Mouse (Mus musculus): Measurements from ENCODE around the gene Majin. TPM values are rescaled to one million over a fixed set of nuclear protein-coding genes. Genes with fewer than 3 reads are reported as not detected.

Majin gene
- polyA plus RNA-seq, 1 experiment from 2014 or later = not detected

DNA sequence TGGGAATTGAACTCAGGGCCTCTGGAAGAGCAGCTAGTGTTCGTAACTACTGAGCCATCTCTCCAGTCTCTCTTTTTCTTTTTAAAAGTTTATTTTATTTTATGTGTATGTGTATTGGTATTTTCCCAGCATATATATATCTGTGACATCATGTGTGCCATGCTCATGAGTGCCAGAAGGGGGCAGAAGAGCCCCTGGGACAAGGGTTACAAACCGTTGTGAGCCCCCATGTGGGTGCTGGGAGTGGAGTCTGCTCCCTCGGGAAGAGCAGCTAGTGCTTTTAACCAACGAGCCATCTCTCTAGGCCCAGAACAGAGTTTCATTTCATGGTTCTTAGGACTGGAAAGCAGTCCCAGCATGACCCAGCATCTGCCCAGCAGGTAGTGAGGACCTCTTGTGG is 17.4 kb upstream of the Majin start:
- Histone ChIP-seq H3K36me3 (no peaks in the 10 kb centered on the region), H3K4me3 (replicated peaks) (no peak overlapping the region), H3K27me3 (peaks cover 6% of the 10 kb centered on the region), H3K9ac (no peak overlapping the region), H3K27ac (no peak overlapping the region), H3K4me2 (no peak overlapping the region), H3K4me1 (replicated peaks) (peaks cover 11% of the 10 kb centered on the region), H3K9me3 (replicated peaks) (no peaks in the 10 kb centered on the region)
- ATAC-seq (ENCODE audit: low read depth) (no peak), DNase-seq (no peak)
- 59% methylated on average over 4 of the region's 4 CpGs for WGBS (ENCODE audit: insufficient replicate concordance)

DNA sequence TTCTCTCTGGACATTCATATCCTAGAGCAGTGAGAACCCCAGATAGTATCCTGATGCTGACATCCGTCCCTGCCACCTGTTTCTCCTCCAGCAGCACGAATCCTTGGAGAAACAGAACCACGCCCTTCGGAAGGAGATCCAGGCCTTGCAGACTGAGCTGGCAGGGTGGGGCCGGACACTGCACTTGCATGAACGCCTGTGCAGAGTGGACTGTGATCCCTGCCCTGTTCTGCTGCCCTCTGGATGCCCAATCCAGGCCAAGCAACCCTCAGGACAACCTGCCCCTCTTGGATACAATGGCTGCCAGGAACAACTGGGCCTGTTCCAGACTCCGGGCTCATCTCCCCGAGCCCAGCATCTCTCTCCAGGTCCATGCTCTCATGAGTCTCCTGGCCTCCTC is 13.0 kb upstream of the Majin start:
- Histone ChIP-seq H3K27ac (no peak overlapping the region), H3K36me3 (no peaks in the 10 kb centered on the region), H3K9me3 (replicated peaks) (no peaks in the 10 kb centered on the region), H3K4me2 (no peak overlapping the region), H3K9ac (no peak overlapping the region), H3K4me1 (replicated peaks) (no peaks in the 10 kb centered on the region), H3K27me3 (no peaks in the 10 kb centered on the region), H3K4me3 (replicated peaks) (no peak overlapping the region)
- no peak for DNase-seq
- no peak for ATAC-seq (ENCODE audit: low read depth)
- whole genome bisulfite sequencing (ENCODE audit: insufficient replicate concordance) = 59% methylated on average over 8 of the region's 8 CpGs

DNA sequence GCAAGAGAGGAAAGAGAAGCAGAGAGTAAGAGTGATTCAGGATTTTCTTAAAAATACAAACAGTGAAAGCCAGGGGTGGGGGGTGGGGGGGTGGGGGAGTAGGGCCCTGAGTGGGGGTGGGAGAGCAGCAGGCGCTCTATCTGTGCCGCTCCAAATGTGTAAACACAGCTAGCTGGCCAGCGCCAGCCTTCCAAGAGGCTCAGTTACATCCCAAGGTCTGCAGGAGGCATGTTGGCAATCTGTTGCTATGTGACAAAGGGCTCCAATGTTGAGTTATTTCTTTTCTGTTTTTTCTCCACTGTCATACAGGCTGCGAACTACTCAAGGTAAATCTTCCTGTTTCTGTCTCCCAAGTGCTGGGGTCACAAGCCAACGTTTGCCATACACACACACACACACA is 9.4 kb upstream of the Majin start:
- 40% methylated on average over 5 of the region's 5 CpGs for WGBS (ENCODE audit: insufficient replicate concordance)
- no peaks in the 10 kb centered on the region for H3K27me3 ChIP-seq
- H3K9ac ChIP-seq = no peak overlapping the region
- ATAC-seq (ENCODE audit: low read depth) (no peak), DNase-seq (no peak)
- H3K4me1 ChIP-seq (replicated peaks) = no peaks in the 10 kb centered on the region
- no peaks in the 10 kb centered on the region for H3K9me3 ChIP-seq (replicated peaks)
- no peak overlapping the region for H3K4me2 ChIP-seq
- no peak overlapping the region for H3K4me3 ChIP-seq (replicated peaks)
- H3K36me3 ChIP-seq = no peaks in the 10 kb centered on the region
- H3K27ac ChIP-seq = no peak overlapping the region

GRCm38 (mm10) chr19:6178775-6179174 is 5.4 kb upstream of the Majin start:
- H3K27me3 ChIP-seq = no peaks in the 10 kb centered on the region
- H3K4me2 ChIP-seq = no peak overlapping the region
- no peaks in the 10 kb centered on the region for H3K4me1 ChIP-seq (replicated peaks)
- no peak overlapping the region for H3K27ac ChIP-seq
- no peak overlapping the region for H3K9ac ChIP-seq
- no peaks in the 10 kb centered on the region for H3K36me3 ChIP-seq
- no peaks in the 10 kb centered on the region for H3K9me3 ChIP-seq (replicated peaks)
- WGBS (ENCODE audit: insufficient replicate concordance) = 78% methylated on average over 6 of the region's 6 CpGs
- DNase-seq = no peak
- no peak for ATAC-seq (ENCODE audit: low read depth)
- no peak overlapping the region for H3K4me3 ChIP-seq (replicated peaks)

- no peaks in the 10 kb centered on the region for H3K27me3 ChIP-seq
- no peaks in the 10 kb centered on the region for H3K9me3 ChIP-seq (replicated peaks)
- H3K9ac ChIP-seq = no peak overlapping the region
- H3K4me1 ChIP-seq (replicated peaks) = no peaks in the 10 kb centered on the region
- no peak for ATAC-seq (ENCODE audit: low read depth)
- no peak overlapping the region for H3K4me3 ChIP-seq (replicated peaks)
- 18% methylated on average over 5 of the region's 5 CpGs for WGBS (ENCODE audit: insufficient replicate concordance)
- no peaks in the 10 kb centered on the region for H3K36me3 ChIP-seq
- DNase-seq = no peak
- H3K4me2 ChIP-seq = no peak overlapping the region
- no peak overlapping the region for H3K27ac ChIP-seq
Observed at GRCm38 (mm10) chr19:6181629-6182028, 2.6 kb upstream of the Majin start.

- H3K9ac ChIP-seq = no peak overlapping the region
- no peak overlapping the region for H3K4me2 ChIP-seq
- no peaks in the 10 kb centered on the region for H3K9me3 ChIP-seq (replicated peaks)
- ATAC-seq (ENCODE audit: low read depth) (no peak), DNase-seq (no peak)
- WGBS (ENCODE audit: insufficient replicate concordance) = 22% methylated on average over 3 of the region's 3 CpGs
- H3K4me3 ChIP-seq (replicated peaks) = no peak overlapping the region
- H3K36me3 ChIP-seq = no peaks in the 10 kb centered on the region
- H3K4me1 ChIP-seq (replicated peaks) = no peaks in the 10 kb centered on the region
- H3K27me3 ChIP-seq = no peaks in the 10 kb centered on the region
- H3K27ac ChIP-seq = no peak overlapping the region
Observed at GRCm38 (mm10) chr19:6182534-6182933, 1.7 kb upstream of the Majin start.

DNA sequence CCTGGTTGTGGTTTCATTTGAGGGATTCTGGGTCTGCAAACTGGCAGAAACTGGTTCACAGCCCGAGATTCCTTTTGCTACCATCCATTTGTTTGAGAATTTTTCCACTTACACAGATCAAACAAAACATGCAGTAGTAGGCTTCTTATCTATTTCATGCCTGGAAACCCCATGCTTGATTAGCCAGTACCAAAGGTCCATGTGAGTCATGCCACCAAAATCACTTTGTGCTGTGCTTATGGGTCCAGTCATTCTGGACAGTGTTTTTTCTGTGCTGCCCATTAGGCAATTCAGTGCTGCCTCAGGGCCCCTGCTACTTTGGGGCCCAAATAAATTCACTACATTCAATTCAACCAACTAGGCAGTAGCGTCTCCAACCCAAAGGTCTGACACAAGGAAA is 20.1 kb downstream of the Majin start:
- Histone ChIP-seq H3K4me3 (replicated peaks) (no peak overlapping the region), H3K36me3 (no peaks in the 10 kb centered on the region), H3K9ac (no peak overlapping the region), H3K27ac (no peak overlapping the region), H3K4me1 (replicated peaks) (no peaks in the 10 kb centered on the region), H3K9me3 (replicated peaks) (no peaks in the 10 kb centered on the region), H3K27me3 (no peaks in the 10 kb centered on the region), H3K4me2 (no peak overlapping the region)
- no peak for DNase-seq
- ATAC-seq (ENCODE audit: low read depth) = no peak
- 57% methylated on average over 2 of the region's 2 CpGs for WGBS (ENCODE audit: insufficient replicate concordance)

- no peak overlapping the region for H3K27ac ChIP-seq
- 52% methylated on average over 5 of the region's 5 CpGs for WGBS (ENCODE audit: insufficient replicate concordance)
- DNase-seq = no peak
- no peak for ATAC-seq (ENCODE audit: low read depth)
- no peak overlapping the region for H3K9ac ChIP-seq
- no peak overlapping the region for H3K4me3 ChIP-seq (replicated peaks)
- no peaks in the 10 kb centered on the region for H3K27me3 ChIP-seq
- no peaks in the 10 kb centered on the region for H3K36me3 ChIP-seq
- no peak overlapping the region for H3K4me2 ChIP-seq
- H3K9me3 ChIP-seq (replicated peaks) = no peaks in the 10 kb centered on the region
- no peaks in the 10 kb centered on the region for H3K4me1 ChIP-seq (replicated peaks)
Observed at GRCm38 (mm10) chr19:6206716-6207115, 22.5 kb downstream of the Majin start.

DNA sequence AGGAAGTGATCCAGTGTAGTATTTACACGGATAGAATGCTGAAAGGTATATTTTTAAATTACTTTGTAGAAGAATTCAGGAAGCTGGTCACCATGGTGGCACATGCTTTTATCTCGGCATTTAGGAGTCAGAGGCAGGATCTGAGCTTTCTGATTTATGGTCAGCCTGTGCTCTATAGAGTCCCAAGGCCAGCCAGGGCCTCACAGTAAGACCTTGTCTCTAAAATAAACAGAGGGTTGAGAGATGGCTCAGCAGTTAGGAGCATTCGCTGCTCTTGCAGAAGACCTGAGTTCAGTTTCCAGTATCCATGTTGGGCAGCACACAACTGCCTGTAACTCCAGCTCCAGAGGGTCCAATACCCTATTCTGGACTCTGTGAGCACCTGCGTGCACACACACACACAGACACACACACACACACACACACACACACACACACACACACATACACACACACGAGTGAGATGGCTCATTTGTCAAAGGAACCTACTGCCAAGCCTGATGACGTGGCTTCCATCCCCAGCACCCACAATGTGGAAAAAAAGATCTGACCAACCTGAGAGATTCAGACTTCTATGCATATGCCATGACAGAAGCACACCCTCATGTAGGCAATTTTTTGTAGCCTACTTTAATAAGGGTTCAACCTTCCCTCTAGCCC is 32.0 kb downstream of the Majin start:
- Histone ChIP-seq H3K27ac (no peak overlapping the region), H3K9me3 (replicated peaks) (no peaks in the 10 kb centered on the region), H3K27me3 (0 out of 2 replicates have a peak, but pooled peaks cover 4% of the 10 kb centered on the region), H3K4me1 (replicated peaks) (no peaks in the 10 kb centered on the region), H3K4me2 (no peak overlapping the region), H3K4me3 (replicated peaks) (no peak overlapping the region), H3K9ac (no peak overlapping the region), H3K36me3 (no peaks in the 10 kb centered on the region)
- 44% methylated on average over 6 of the region's 6 CpGs for WGBS (ENCODE audit: insufficient replicate concordance)
- DNase-seq (no peak), ATAC-seq (ENCODE audit: low read depth) (no peak)

DNA sequence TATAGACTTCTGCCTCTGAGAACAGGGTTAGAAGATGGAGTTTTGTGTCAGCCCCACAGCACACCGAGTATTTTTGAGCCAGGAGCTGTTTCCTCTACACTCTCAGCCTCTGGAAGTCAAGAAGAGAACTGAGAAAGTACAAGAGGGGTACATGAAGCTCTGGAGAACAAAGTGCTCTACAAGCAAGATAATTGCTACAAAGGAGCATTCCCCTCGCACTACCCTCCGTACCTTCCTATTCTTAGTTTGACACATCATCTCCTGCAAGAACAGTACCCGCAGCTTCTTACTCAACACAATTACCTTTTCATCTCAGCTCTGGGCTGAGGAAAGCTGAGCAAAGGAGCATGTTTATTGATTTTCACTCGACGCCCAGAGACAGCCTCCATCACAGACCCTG is 34.4 kb downstream of the Majin start:
- Histone ChIP-seq H3K27ac (no peak overlapping the region), H3K27me3 (0 out of 2 replicates have a peak, but pooled peaks cover 4% of the 10 kb centered on the region), H3K36me3 (no peaks in the 10 kb centered on the region), H3K4me2 (no peak overlapping the region), H3K4me3 (replicated peaks) (no peak overlapping the region), H3K9me3 (replicated peaks) (no peaks in the 10 kb centered on the region), H3K4me1 (replicated peaks) (no peaks in the 10 kb centered on the region), H3K9ac (no peak overlapping the region)
- DNase-seq = no peak
- WGBS (ENCODE audit: insufficient replicate concordance) = 57% methylated on average over 6 of the region's 6 CpGs
- no peak for ATAC-seq (ENCODE audit: low read depth)

GRCm38 (mm10) chr19:6226135-6226534 is 41.9 kb downstream of the Majin start, which contains the start of gene Gpha2:
TSS of gene Gpha2 (plus strand) at chr19:6226380.
- WGBS (ENCODE audit: insufficient replicate concordance) = 26% methylated on average over 2 of the region's 2 CpGs
- ATAC-seq (ENCODE audit: low read depth) (no peak), DNase-seq (no peak)
- no peak within 1 kb of the TSS for H3K9ac ChIP-seq
- no peaks in the 10 kb centered on the region for H3K9me3 ChIP-seq (replicated peaks)
- peaks cover 7% of the 10 kb centered on the region for H3K4me1 ChIP-seq (replicated peaks)
- no peaks in the 10 kb centered on the region for H3K27me3 ChIP-seq
- H3K4me2 ChIP-seq = no peak within 1 kb of the TSS
- H3K36me3 ChIP-seq = 0 out of 2 replicates have a peak, but pooled peaks cover 4% of the 10 kb centered on the region
- no peak within 1 kb of the TSS for H3K4me3 ChIP-seq (replicated peaks)
- H3K27ac ChIP-seq = no peak within 1 kb of the TSS

DNA sequence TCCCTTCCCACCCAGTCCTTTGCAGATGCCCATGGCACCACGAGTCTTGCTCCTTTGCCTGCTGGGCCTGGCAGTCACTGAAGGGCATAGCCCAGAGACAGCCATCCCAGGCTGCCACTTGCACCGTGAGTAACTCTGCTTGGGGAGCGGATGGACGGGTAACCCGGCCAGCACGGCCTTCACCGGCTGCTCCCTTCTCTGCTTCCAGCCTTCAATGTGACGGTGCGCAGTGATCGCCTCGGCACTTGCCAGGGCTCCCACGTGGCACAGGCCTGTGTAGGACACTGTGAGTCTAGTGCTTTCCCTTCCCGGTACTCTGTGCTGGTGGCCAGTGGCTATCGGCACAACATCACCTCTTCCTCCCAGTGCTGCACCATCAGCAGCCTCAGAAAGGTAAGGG is 42.6 kb downstream of the Majin start:
- 77% methylated on average over 14 of the region's 14 CpGs for WGBS (ENCODE audit: insufficient replicate concordance)
- no peak overlapping the region for H3K4me2 ChIP-seq
- no peak for ATAC-seq (ENCODE audit: low read depth)

More for the DNA sequence above, 42.6 kb downstream of the Majin start:
- no peaks in the 10 kb centered on the region for H3K9me3 ChIP-seq (replicated peaks)
- no peak overlapping the region for H3K9ac ChIP-seq
- no peaks in the 10 kb centered on the region for H3K27me3 ChIP-seq
- no peak overlapping the region for H3K4me3 ChIP-seq (replicated peaks)
- H3K27ac ChIP-seq = no peak overlapping the region
- 0 out of 2 replicates have a peak, but pooled peaks cover 6% of the 10 kb centered on the region for H3K36me3 ChIP-seq
- H3K4me1 ChIP-seq (replicated peaks) = peaks cover 7% of the 10 kb centered on the region
- DNase-seq = no peak
